ENCODE assay signal across 12 mouse cellular contexts in genomic region chr17:31216068-31216955, GRCm38 (mm10). TPM values are rescaled to one million over a fixed set of nuclear protein-coding genes. Genes with fewer than 3 reads are reported as not detected.
DNase-seq lines count a peak whose midpoint lies in the region; ATAC-seq and TF ChIP-seq lines count a peak whose summit lies in the region.
"Had no signal": no experiment of that assay in that cellular context is flagged by ENCODE, and none has a peak within 500 bp of the region (broad histone marks: within the 10 kb centered on the region; RNA-seq: fewer than 3 reads in every experiment).

No protein-coding gene starts in this region.

- no peak overlapping the region for H3K4me2 ChIP-seq in lung, embryonic 16.5 days (ENCODE audit: low read depth, low read length)
- no peak overlapping the region for H3K4me2 ChIP-seq in lung, postnatal 0 days (replicated peaks; ENCODE audit: low read depth, low read length)
- H3K4me2 ChIP-seq in kidney, embryonic 15.5 days: no peak overlapping the region
- no peak overlapping the region for H3K4me2 ChIP-seq in stomach, embryonic 15.5 days
- H3K4me2 ChIP-seq: heart, embryonic 15.5 days; liver, embryonic 15.5 days had no signal

- H3K27me3 ChIP-seq in lung, embryonic 16.5 days (ENCODE audit: control insufficient read depth, insufficient read depth, low read depth, low read length): no peaks in the 10 kb centered on the region
- H3K27me3 ChIP-seq in lung, postnatal 0 days (replicated peaks; ENCODE audit: insufficient read depth, low read length): no peaks in the 10 kb centered on the region
- H3K27me3 ChIP-seq in kidney, embryonic 15.5 days: no peaks in the 10 kb centered on the region
- no peaks in the 10 kb centered on the region for H3K27me3 ChIP-seq in stomach, embryonic 15.5 days (replicated peaks)
- H3K27me3 ChIP-seq: heart, embryonic 15.5 days; liver, embryonic 15.5 days had no signal

- ATAC-seq in cerebellum, adult (ENCODE audit: insufficient number of reproducible peaks, low FRiP score, low TSS enrichment): no peak
- ATAC-seq in lung, embryonic 16.5 days (ENCODE audit: low read depth): 0 out of 2 replicates have a peak, but pooled peaks have one; percentile 12
- no peak for ATAC-seq in lung, postnatal 0 days
- ATAC-seq in kidney, embryonic 15.5 days (replicated peaks; ENCODE audit: low FRiP score): no peak
- 0 out of 2 replicates have a peak, but pooled peaks have one; percentile 31 for ATAC-seq in stomach, embryonic 15.5 days (ENCODE audit: insufficient read depth, low FRiP score, low read depth)
- ATAC-seq in erythroblast, adult 5-6 weeks (replicated peaks; ENCODE audit: low FRiP score, poor library complexity, severe bottlenecking): no peak

- no peaks in the 10 kb centered on the region for H3K4me1 ChIP-seq in lung, embryonic 16.5 days (replicated peaks; ENCODE audit: control insufficient read depth, insufficient read depth, low read length)
- H3K4me1 ChIP-seq in lung, postnatal 0 days (ENCODE audit: insufficient read depth, low read depth, low read length): no peaks in the 10 kb centered on the region
- peaks cover 6% of the 10 kb centered on the region; the same call in 1 of the 2 replicates for H3K4me1 ChIP-seq in kidney, embryonic 15.5 days
- peaks cover 5% of the 10 kb centered on the region; the same call in 1 of the 2 replicates for H3K4me1 ChIP-seq in stomach, embryonic 15.5 days
- H3K4me1 ChIP-seq: heart, embryonic 15.5 days had no signal

- H3K4me3 ChIP-seq in lung, embryonic 16.5 days (ENCODE audit: low read length): no peak overlapping the region
- H3K4me3 ChIP-seq in lung, postnatal 0 days (ENCODE audit: low read depth, low read length): no peak overlapping the region
- H3K4me3 ChIP-seq in kidney, embryonic 15.5 days (replicated peaks): no peak overlapping the region
- H3K4me3 ChIP-seq in stomach, embryonic 15.5 days (replicated peaks): no peak overlapping the region
- H3K4me3 ChIP-seq: heart, embryonic 15.5 days; liver, embryonic 15.5 days had no signal

- TF ChIP-seq CTCF in lung, postnatal 0 days (IDR thresholded peaks at IDR 0.05): no peak

- WGBS in lung, embryonic 16.5 days: 40% methylated on average over 5 of the region's 5 CpGs
- 42% methylated on average over 5 of the region's 5 CpGs for WGBS in lung, postnatal 0 days
- 38% methylated on average over 5 of the region's 5 CpGs for WGBS in kidney, embryonic 15.5 days
- WGBS in stomach, embryonic 15.5 days: 46% methylated on average over 5 of the region's 5 CpGs

- H3K9ac ChIP-seq in lung, embryonic 16.5 days (ENCODE audit: low read length): no peak overlapping the region
- no peak overlapping the region for H3K9ac ChIP-seq in lung, postnatal 0 days (replicated peaks; ENCODE audit: low read depth)
- H3K9ac ChIP-seq in kidney, embryonic 15.5 days: no peak overlapping the region
- H3K9ac ChIP-seq in stomach, embryonic 15.5 days: no peak overlapping the region
- H3K9ac ChIP-seq: heart, embryonic 15.5 days; liver, embryonic 15.5 days had no signal

- TF ChIP-seq EP300 in lung, postnatal 0 days (IDR thresholded peaks at IDR 0.05): no peak

- no peaks in the 10 kb centered on the region for H3K36me3 ChIP-seq in lung, embryonic 16.5 days (ENCODE audit: control insufficient read depth, insufficient read depth, low read length)
- no peaks in the 10 kb centered on the region for H3K36me3 ChIP-seq in lung, postnatal 0 days (ENCODE audit: insufficient read depth, low read length)
- no peaks in the 10 kb centered on the region for H3K36me3 ChIP-seq in kidney, embryonic 15.5 days
- H3K36me3 ChIP-seq in stomach, embryonic 15.5 days: no peaks in the 10 kb centered on the region
- H3K36me3 ChIP-seq: heart, embryonic 15.5 days had no signal

- H3K27ac ChIP-seq in lung, embryonic 16.5 days (ENCODE audit: low read length): 0 out of 2 replicates have a peak overlapping the region, but pooled peaks have one; percentile 23
- no peak overlapping the region for H3K27ac ChIP-seq in lung, postnatal 0 days (ENCODE audit: low read length)
- peak overlapping the region; percentile 63 for H3K27ac ChIP-seq in kidney, embryonic 15.5 days
- H3K27ac ChIP-seq in stomach, embryonic 15.5 days: peak overlapping the region; percentile 67; the same call in 1 of the 2 replicates
- H3K27ac ChIP-seq: heart, embryonic 15.5 days; liver, embryonic 15.5 days had no signal

- DNase-seq in cerebellum, adult 9-10 months: peak; percentile 14
- DNase-seq in lung, postnatal 0 days (ENCODE audit: low spot score): no peak
- DNase-seq in embryo, embryonic 9.5 days (ENCODE audit: extremely low spot score): no peak
- DNase-seq: right cerebral cortex, postnatal 14 days had no signal

- H3K9me3 ChIP-seq in lung, embryonic 16.5 days (ENCODE audit: control insufficient read depth, low read length): no peaks in the 10 kb centered on the region
- no peaks in the 10 kb centered on the region for H3K9me3 ChIP-seq in lung, postnatal 0 days (ENCODE audit: low read length)
- H3K9me3 ChIP-seq in kidney, embryonic 15.5 days (replicated peaks): no peaks in the 10 kb centered on the region
- no peaks in the 10 kb centered on the region for H3K9me3 ChIP-seq in stomach, embryonic 15.5 days
- H3K9me3 ChIP-seq: heart, embryonic 15.5 days; liver, embryonic 15.5 days had no signal

RNA-seq across cellular contexts. Expression of gene Ubash3a, which starts 8.6 kb away (rescaled TPM):
- 0.90 and 1.6 TPM in 2 replicates for polyA plus RNA-seq in lung, embryonic 16.5 days (2015; fragmentation: Nextera tagmentation; extraction: Ambion mirVana)
- polyA plus RNA-seq in lung, postnatal 0 days (2015; fragmentation: Nextera tagmentation; extraction: Ambion mirVana): 0.11 and 0.38 TPM in 2 replicates
- 0.18 and 0.23 TPM in 2 replicates for polyA plus RNA-seq in kidney, embryonic 15.5 days (2015; fragmentation: Nextera tagmentation; extraction: Ambion mirVana)
- polyA plus RNA-seq in stomach, embryonic 15.5 days (2015; fragmentation: Nextera tagmentation; extraction: Ambion mirVana): 0.89 and 1.2 TPM in 2 replicates
- total RNA-seq in erythroblast, adult 5-6 weeks (2015; ENCODE audit: low replicate concordance): 6.7 and 27.5 TPM in 2 replicates
- 6.3 and 9.6 TPM in 2 replicates for total RNA-seq in erythroblast, adult 5-6 weeks (2017; ENCODE audit: low replicate concordance)

RNA-seq across cellular contexts. Expression of gene Tmprss3, which starts 17.5 kb away (rescaled TPM):
- polyA plus RNA-seq in lung, embryonic 16.5 days (2015; fragmentation: Nextera tagmentation; extraction: Ambion mirVana): not detected in 2 replicates
- not detected in 2 replicates for polyA plus RNA-seq in lung, postnatal 0 days (2015; fragmentation: Nextera tagmentation; extraction: Ambion mirVana)
- not detected in 2 replicates for polyA plus RNA-seq in kidney, embryonic 15.5 days (2015; fragmentation: Nextera tagmentation; extraction: Ambion mirVana)
- 0.36 and 0.49 TPM in 2 replicates for polyA plus RNA-seq in stomach, embryonic 15.5 days (2015; fragmentation: Nextera tagmentation; extraction: Ambion mirVana)
- not detected in 2 replicates for total RNA-seq in erythroblast, adult 5-6 weeks (2015; ENCODE audit: low replicate concordance)
- not detected in 2 replicates for total RNA-seq in erythroblast, adult 5-6 weeks (2017; ENCODE audit: low replicate concordance)
- polyA plus RNA-seq: embryonic facial prominence, embryonic 11.5 days; heart, embryonic 15.5 days had no signal

RNA-seq across cellular contexts. Expression of gene Tff1, which starts 51.2 kb away (rescaled TPM):
- not detected in 2 replicates for polyA plus RNA-seq in lung, embryonic 16.5 days (2015; fragmentation: Nextera tagmentation; extraction: Ambion mirVana)
- not detected in 2 replicates for polyA plus RNA-seq in lung, postnatal 0 days (2015; fragmentation: Nextera tagmentation; extraction: Ambion mirVana)
- polyA plus RNA-seq in kidney, embryonic 15.5 days (2015; fragmentation: Nextera tagmentation; extraction: Ambion mirVana): 0.32 and 0.57 TPM in 2 replicates
- polyA plus RNA-seq in stomach, embryonic 15.5 days (2015; fragmentation: Nextera tagmentation; extraction: Ambion mirVana): 95.6 and 131 TPM in 2 replicates
- total RNA-seq in erythroblast, adult 5-6 weeks (2015; ENCODE audit: low replicate concordance): not detected in 2 replicates
- total RNA-seq in erythroblast, adult 5-6 weeks (2017; ENCODE audit: low replicate concordance): not detected in 2 replicates
- polyA plus RNA-seq: embryonic facial prominence, embryonic 11.5 days; heart, embryonic 15.5 days; liver, embryonic 15.5 days had no signal

Comparison
In these comparisons a context has a peak if more than half of its experiments do, and no peak if none do; other contexts are left out.
1. ATAC-seq: peak in lung, embryonic 16.5 days (single experiment) and stomach, embryonic 15.5 days (single experiment); none in cerebellum, adult (single experiment), lung, postnatal 0 days (single experiment), kidney, embryonic 15.5 days (single experiment) and erythroblast, adult 5-6 weeks (single experiment).
2. RNA of gene Tff1, which starts 51.2 kb away (polyA plus RNA-seq): 95.6 to 131 TPM in stomach, embryonic 15.5 days; 0.32 to 0.57 TPM in kidney, embryonic 15.5 days, not detected in lung, embryonic 16.5 days and not detected in lung, postnatal 0 days; every median in the first group is over 10 times any median in the second.